Mouse (Mus musculus): ENCODE measurements at regions not wholly inside any gene's neighbourhood (a gene's known extent, or its start where the extent isn't known, plus 50 kb on each side); places are given as distances from the start of the nearest gene placed in this dataset.

DNA sequence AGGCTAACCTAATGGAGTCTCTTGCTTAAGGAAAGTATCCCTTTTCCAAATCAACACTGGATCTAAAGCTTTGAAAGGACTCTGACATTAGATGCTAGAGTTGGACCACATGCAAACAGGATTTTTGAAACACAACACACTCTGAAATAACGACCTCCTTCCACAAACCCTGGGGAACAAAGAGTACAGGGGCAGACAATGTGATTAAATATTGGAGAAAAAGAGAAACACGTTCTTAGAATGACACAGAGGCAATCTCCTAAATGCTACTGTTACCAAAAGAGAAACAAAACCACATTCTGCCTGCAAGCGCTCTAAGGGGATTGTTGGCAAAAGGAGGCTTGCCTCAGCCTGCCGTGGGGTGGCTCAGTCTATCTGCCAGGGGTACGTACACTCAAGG lies 1422.0 kb downstream of the Gsdmc2 start:
- ATAC-seq (ENCODE audit: insufficient read depth, low FRiP score, low read depth): no peak
- H3K27me3 ChIP-seq (replicated peaks): no peaks in the 10 kb centered on the region
- H3K4me3 ChIP-seq (replicated peaks): no peak overlapping the region
- H3K4me1 ChIP-seq: no peaks in the 10 kb centered on the region
- WGBS: 77% methylated on average over 5 of the region's 5 CpGs
- H3K9me3 ChIP-seq: no peaks in the 10 kb centered on the region
- no peak overlapping the region for H3K4me2 ChIP-seq
- no peaks in the 10 kb centered on the region for H3K36me3 ChIP-seq
- H3K9ac ChIP-seq: no peak overlapping the region
- no peak overlapping the region for H3K27ac ChIP-seq

- H3K27me3 ChIP-seq (replicated peaks): no peaks in the 10 kb centered on the region
- no peaks in the 10 kb centered on the region for H3K9me3 ChIP-seq
- no peak for ATAC-seq (ENCODE audit: insufficient read depth, low FRiP score, low read depth)
- no peak overlapping the region for H3K4me3 ChIP-seq (replicated peaks)
- no peak overlapping the region for H3K4me2 ChIP-seq
- no peak overlapping the region for H3K9ac ChIP-seq
- no peaks in the 10 kb centered on the region for H3K36me3 ChIP-seq
- no peaks in the 10 kb centered on the region for H3K4me1 ChIP-seq
- H3K27ac ChIP-seq: no peak overlapping the region
- 91% methylated on average over 7 of the region's 7 CpGs for WGBS
These were observed 1423.7 kb downstream of the Gsdmc2 start for GRCm38 (mm10) chr15:62421073-62421851.

GRCm38 (mm10) chr15:62416691-62417090 lies 1428.3 kb downstream of the Gsdmc2 start:
- no peak overlapping the region for H3K4me2 ChIP-seq
- H3K27ac ChIP-seq: no peak overlapping the region
- H3K9ac ChIP-seq: no peak overlapping the region
- no peaks in the 10 kb centered on the region for H3K36me3 ChIP-seq
- no peaks in the 10 kb centered on the region for H3K27me3 ChIP-seq (replicated peaks)
- no peak overlapping the region for H3K4me3 ChIP-seq (replicated peaks)
- no peaks in the 10 kb centered on the region for H3K4me1 ChIP-seq
- ATAC-seq (ENCODE audit: insufficient read depth, low FRiP score, low read depth): no peak
- no peaks in the 10 kb centered on the region for H3K9me3 ChIP-seq

GRCm38 (mm10) chr15:62413694-62414093 lies 1431.3 kb downstream of the Gsdmc2 start:
- Histone ChIP-seq H3K36me3 (no peaks in the 10 kb centered on the region), H3K4me2 (no peak overlapping the region), H3K9ac (no peak overlapping the region), H3K9me3 (no peaks in the 10 kb centered on the region), H3K4me3 (replicated peaks) (no peak overlapping the region), H3K27me3 (replicated peaks) (no peaks in the 10 kb centered on the region), H3K27ac (no peak overlapping the region), H3K4me1 (no peaks in the 10 kb centered on the region)
- WGBS: 91% methylated on average over 2 of the region's 2 CpGs
- no peak for ATAC-seq (ENCODE audit: insufficient read depth, low FRiP score, low read depth)

- Histone ChIP-seq H3K27me3 (replicated peaks) (no peaks in the 10 kb centered on the region), H3K4me1 (no peaks in the 10 kb centered on the region), H3K36me3 (no peaks in the 10 kb centered on the region), H3K4me3 (replicated peaks) (no peak overlapping the region), H3K9me3 (no peaks in the 10 kb centered on the region), H3K4me2 (no peak overlapping the region), H3K9ac (no peak overlapping the region), H3K27ac (no peak overlapping the region)
- 83% methylated on average over 5 of the region's 5 CpGs for WGBS
- no peak for ATAC-seq (ENCODE audit: insufficient read depth, low FRiP score, low read depth)
These were observed 1442.8 kb downstream of the Gsdmc2 start for GRCm38 (mm10) chr15:62402142-62402541.

DNA sequence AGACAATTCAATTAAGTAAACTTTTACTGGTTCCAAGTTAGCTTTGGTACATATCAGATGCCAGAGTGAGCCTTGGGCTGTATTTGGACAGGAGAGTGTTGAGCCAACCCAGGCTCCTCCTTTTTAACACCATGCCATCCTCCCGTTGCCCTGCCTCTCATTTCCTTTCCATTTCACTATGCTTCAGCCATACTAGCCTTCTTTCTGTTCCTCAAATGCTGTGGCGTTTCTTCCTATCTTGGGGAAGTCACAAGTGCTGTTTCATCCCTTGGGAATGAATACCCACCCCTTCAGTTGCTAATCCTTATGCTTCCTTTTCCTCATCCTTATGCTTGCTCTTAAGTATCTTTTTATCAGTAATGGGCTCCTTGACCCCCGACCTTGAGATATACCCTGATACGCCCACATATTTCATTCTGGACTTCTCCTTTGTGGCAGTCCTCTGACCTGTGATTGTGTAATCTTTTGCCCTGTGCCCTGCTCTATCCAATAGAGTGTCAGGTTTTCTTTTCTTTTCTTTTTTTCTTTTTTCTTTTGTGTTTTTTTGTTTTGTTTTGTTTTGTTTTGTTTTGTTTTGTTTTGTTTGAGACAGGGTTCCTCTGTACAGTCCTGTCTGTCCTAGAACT lies 1443.9 kb downstream of the Gsdmc2 start:
- H3K4me2 ChIP-seq: no peak overlapping the region
- no peak for ATAC-seq (ENCODE audit: insufficient read depth, low FRiP score, low read depth)
- H3K27ac ChIP-seq: no peak overlapping the region
- H3K36me3 ChIP-seq: no peaks in the 10 kb centered on the region
- no peaks in the 10 kb centered on the region for H3K27me3 ChIP-seq (replicated peaks)
- 66% methylated on average over 4 of the region's 4 CpGs for WGBS
- no peaks in the 10 kb centered on the region for H3K4me1 ChIP-seq
- no peak overlapping the region for H3K9ac ChIP-seq
- no peak overlapping the region for H3K4me3 ChIP-seq (replicated peaks)
- H3K9me3 ChIP-seq: no peaks in the 10 kb centered on the region

- Histone ChIP-seq H3K27me3 (replicated peaks) (no peaks in the 10 kb centered on the region), H3K27ac (no peak overlapping the region), H3K4me3 (replicated peaks) (no peak overlapping the region), H3K36me3 (no peaks in the 10 kb centered on the region), H3K9ac (no peak overlapping the region), H3K4me1 (no peaks in the 10 kb centered on the region), H3K4me2 (no peak overlapping the region), H3K9me3 (no peaks in the 10 kb centered on the region)
- ATAC-seq (ENCODE audit: insufficient read depth, low FRiP score, low read depth): no peak
- WGBS: 67% methylated on average over 1 of the region's 1 CpGs
These were observed 1445.6 kb downstream of the Gsdmc2 start for GRCm38 (mm10) chr15:62399381-62399780.

- no peaks in the 10 kb centered on the region for H3K4me1 ChIP-seq
- H3K27ac ChIP-seq: no peak overlapping the region
- H3K9ac ChIP-seq: no peak overlapping the region
- H3K36me3 ChIP-seq: no peaks in the 10 kb centered on the region
- H3K9me3 ChIP-seq: no peaks in the 10 kb centered on the region
- H3K4me2 ChIP-seq: no peak overlapping the region
- H3K27me3 ChIP-seq (replicated peaks): no peaks in the 10 kb centered on the region
- WGBS: 18% methylated on average over 7 of the region's 7 CpGs
- H3K4me3 ChIP-seq (replicated peaks): no peak overlapping the region
- ATAC-seq (ENCODE audit: insufficient read depth, low FRiP score, low read depth): no peak
These were observed 1448.0 kb downstream of the Gsdmc2 start for GRCm38 (mm10) chr15:62397009-62397408.

DNA sequence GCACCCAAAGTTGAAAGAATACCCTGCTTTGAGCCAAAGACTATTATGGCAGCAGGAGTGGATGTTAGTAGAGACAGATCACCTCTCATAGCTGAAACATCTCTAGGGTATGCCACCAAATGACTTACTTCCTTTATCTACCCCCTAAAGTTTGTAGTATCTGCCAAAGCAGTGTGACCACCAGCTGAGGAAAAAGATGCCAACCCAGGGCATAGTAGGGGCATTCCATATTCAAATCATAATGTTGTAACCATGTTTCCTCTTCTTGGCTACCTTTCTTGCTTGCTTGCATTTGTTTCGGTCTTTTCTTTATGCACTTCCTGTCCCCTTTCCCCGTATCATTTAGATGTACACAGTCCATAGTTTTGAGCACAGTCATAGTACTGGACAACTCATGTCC lies 1449.6 kb downstream of the Gsdmc2 start:
- H3K27me3 ChIP-seq (replicated peaks): no peaks in the 10 kb centered on the region
- no peak overlapping the region for H3K27ac ChIP-seq
- H3K4me1 ChIP-seq: no peaks in the 10 kb centered on the region
- H3K9me3 ChIP-seq: no peaks in the 10 kb centered on the region
- ATAC-seq (ENCODE audit: insufficient read depth, low FRiP score, low read depth): no peak
- no peaks in the 10 kb centered on the region for H3K36me3 ChIP-seq
- no peak overlapping the region for H3K4me2 ChIP-seq
- WGBS: 87% methylated on average over 2 of the region's 2 CpGs
- no peak overlapping the region for H3K4me3 ChIP-seq (replicated peaks)
- H3K9ac ChIP-seq: no peak overlapping the region

GRCm38 (mm10) chr15:62393416-62393815 lies 1451.6 kb downstream of the Gsdmc2 start:
- Histone ChIP-seq H3K27ac (no peak overlapping the region), H3K27me3 (replicated peaks) (no peaks in the 10 kb centered on the region), H3K4me2 (no peak overlapping the region), H3K4me3 (replicated peaks) (no peak overlapping the region), H3K4me1 (no peaks in the 10 kb centered on the region), H3K9ac (no peak overlapping the region), H3K9me3 (no peaks in the 10 kb centered on the region), H3K36me3 (no peaks in the 10 kb centered on the region)
- 89% methylated on average over 3 of the region's 3 CpGs for WGBS
- no peak for ATAC-seq (ENCODE audit: insufficient read depth, low FRiP score, low read depth)

DNA sequence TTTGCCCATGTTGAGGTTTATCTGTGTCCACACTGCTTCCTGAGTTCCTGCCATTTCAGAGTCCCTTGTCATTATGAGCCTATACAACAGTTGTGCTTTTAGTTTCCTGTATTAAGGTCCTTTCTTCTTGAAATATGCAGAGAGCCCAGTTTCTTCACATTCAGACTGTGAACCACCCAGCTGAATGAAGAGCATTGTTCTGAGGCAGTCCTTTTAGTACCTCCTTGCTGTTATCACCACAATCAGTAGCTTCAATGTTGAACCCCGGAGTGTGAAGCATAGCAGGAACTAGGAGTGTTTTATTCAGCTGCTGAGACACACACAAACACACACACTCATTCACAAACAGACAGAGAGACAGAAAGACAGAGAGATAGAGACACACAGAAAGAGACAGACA lies 1452.1 kb downstream of the Gsdmc2 start:
- no peaks in the 10 kb centered on the region for H3K4me1 ChIP-seq
- no peak for ATAC-seq (ENCODE audit: insufficient read depth, low FRiP score, low read depth)
- WGBS: 58% methylated on average over 1 of the region's 1 CpGs
- H3K9ac ChIP-seq: no peak overlapping the region
- H3K27me3 ChIP-seq (replicated peaks): no peaks in the 10 kb centered on the region
- H3K4me2 ChIP-seq: no peak overlapping the region
- H3K27ac ChIP-seq: no peak overlapping the region
- no peaks in the 10 kb centered on the region for H3K36me3 ChIP-seq
- no peak overlapping the region for H3K4me3 ChIP-seq (replicated peaks)
- H3K9me3 ChIP-seq: no peaks in the 10 kb centered on the region

DNA sequence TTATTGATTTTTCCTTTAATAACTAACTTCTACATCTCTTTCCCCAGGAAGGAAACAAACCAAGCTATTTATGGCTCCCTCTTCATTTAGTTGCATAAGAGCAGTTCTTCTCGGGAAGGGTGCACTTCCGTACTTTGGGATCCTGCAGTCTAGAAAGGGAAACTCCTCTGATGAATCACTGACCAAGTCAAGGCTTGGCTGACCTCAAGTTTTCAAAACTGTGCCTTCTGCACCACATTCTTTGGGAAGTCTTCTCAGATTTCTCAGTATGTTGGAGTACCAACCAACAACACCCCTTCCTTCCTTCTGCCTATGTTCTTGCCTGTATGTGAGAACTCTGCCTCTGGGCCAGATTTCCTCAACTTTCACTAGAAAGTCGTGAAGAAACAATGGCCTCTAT lies 1452.6 kb downstream of the Gsdmc2 start:
- H3K36me3 ChIP-seq: no peaks in the 10 kb centered on the region
- H3K27me3 ChIP-seq (replicated peaks): no peaks in the 10 kb centered on the region
- no peak overlapping the region for H3K4me2 ChIP-seq
- H3K9ac ChIP-seq: no peak overlapping the region
- WGBS: 65% methylated on average over 3 of the region's 3 CpGs
- H3K4me3 ChIP-seq (replicated peaks): no peak overlapping the region
- H3K27ac ChIP-seq: no peak overlapping the region
- ATAC-seq (ENCODE audit: insufficient read depth, low FRiP score, low read depth): no peak
- H3K4me1 ChIP-seq: no peaks in the 10 kb centered on the region
- H3K9me3 ChIP-seq: no peaks in the 10 kb centered on the region
